Comparison of ENCODE assay signal across 10 mouse cellular contexts in the genomic region with DNA sequence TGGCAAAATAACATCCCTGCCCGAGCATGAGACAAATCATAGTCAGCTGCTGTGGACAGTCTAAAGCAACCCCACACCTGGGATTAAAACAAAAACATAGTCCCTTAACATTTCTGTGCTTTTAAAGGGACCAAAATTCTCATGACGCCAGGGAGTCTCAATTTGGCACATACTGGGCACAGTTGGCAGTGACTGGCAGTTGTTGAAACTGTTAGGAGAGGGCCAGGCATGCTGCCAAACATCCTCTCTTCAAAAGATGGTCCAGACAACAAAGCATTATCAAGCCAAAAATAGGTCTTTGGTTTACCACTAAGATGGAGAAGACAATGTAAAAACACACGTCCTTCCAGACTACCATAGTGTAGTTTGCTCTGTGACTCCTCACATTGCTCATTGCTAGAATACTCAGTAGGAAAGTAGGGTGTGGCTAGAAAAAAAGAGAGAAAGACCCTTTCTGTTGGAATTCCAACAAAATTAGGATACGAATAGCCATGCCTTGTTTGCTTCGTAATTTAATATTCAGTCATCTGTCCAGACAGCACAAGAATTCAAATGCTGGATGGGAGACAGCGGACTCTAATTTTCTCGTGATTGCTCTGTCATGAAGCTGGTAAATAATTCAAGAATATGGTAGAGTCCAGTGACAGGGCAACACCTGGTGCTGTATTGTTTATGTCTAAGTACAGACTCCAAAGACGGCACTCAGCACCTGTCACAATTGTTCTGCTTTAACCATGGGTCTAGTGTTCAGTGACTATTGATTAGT. TPM values are rescaled to one million over a fixed set of nuclear protein-coding genes. Genes with fewer than 3 reads are reported as not detected.
A peak's percentile ranks its signal among the peaks of the same experiment; 100 is the strongest.
DNase-seq lines count a peak whose midpoint lies in the region; ATAC-seq and TF ChIP-seq lines count a peak whose summit lies in the region.
"Had no signal": no experiment of that assay in that cellular context is flagged by ENCODE, and none has a peak within 500 bp of the region (broad histone marks: within the 10 kb centered on the region; RNA-seq: fewer than 3 reads in every experiment).

No protein-coding gene starts in this region.

- H3K9ac ChIP-seq in lung, embryonic 14.5 days: no peak overlapping the region

- intact Hi-C loops in left cerebral cortex, postnatal 14 days (cut with DNase I): loop anchor here (5.0 to 10.0 kb wide), 3 partner anchors 73 to 130 kb away; no protein-coding TSS in a partner anchor
- intact Hi-C loops in gastrocnemius, postnatal 14 days (cut with DNase I; ENCODE audit: low total_unique reads): loop anchor here (5.0 kb wide), 1 partner anchor 258 kb away; no protein-coding TSS in a partner anchor

- no peak overlapping the region for H3K4me3 ChIP-seq in lung, embryonic 14.5 days (ENCODE audit: low read depth, low read length)

- H3K36me3 ChIP-seq in lung, embryonic 14.5 days (ENCODE audit: insufficient read depth): no peaks in the 10 kb centered on the region

- no peak for TF ChIP-seq POLR2A in brain, embryonic 14.5 days (IDR thresholded peaks at IDR 0.05; ENCODE audit: borderline replicate concordance, extremely low read depth, insufficient read depth, insufficient read length, poor library complexity, severe bottlenecking)

- H3K9me3 ChIP-seq in lung, embryonic 14.5 days (ENCODE audit: low read depth, low read length): no peaks in the 10 kb centered on the region

- no peak overlapping the region for H3K4me2 ChIP-seq in lung, embryonic 14.5 days

- DNase-seq in adrenal gland, postnatal 10 days: peak; percentile 62
- DNase-seq in adrenal gland, postnatal 25 days: no peak
- peak; percentile 37 for DNase-seq in lung, embryonic 14.5 days
- no peak for DNase-seq in lung, postnatal 4 days
- DNase-seq in brain, embryonic 14.5 days (ENCODE audit: low read depth): peak; percentile 94
- peak; percentile 44 to 57 for DNase-seq in left cerebral cortex, postnatal 14 days (ENCODE audit: low spot score in 2 of 2)
- no peak for DNase-seq in gastrocnemius, postnatal 14 days
- DNase-seq in kidney, adult 8-10 months: no peak
- DNase-seq: kidney, adult 2 months had no signal

- ATAC-seq in lung, embryonic 14.5 days (ENCODE audit: insufficient read depth): no peak
- ATAC-seq: Patski had no signal

- H3K27ac ChIP-seq in lung, embryonic 14.5 days (ENCODE audit: low read depth): 0 out of 2 replicates have a peak overlapping the region, but pooled peaks have one; percentile 18

- no peak for TF ChIP-seq CTCF in lung, embryonic 14.5 days (IDR thresholded peaks at IDR 0.05; ENCODE audit: low read depth)
- no peak for TF ChIP-seq CTCF in brain, embryonic 14.5 days (IDR thresholded peaks at IDR 0.05; ENCODE audit: borderline replicate concordance, extremely low read depth, insufficient read depth, insufficient read length)

- no peaks in the 10 kb centered on the region for H3K4me1 ChIP-seq in lung, embryonic 14.5 days (ENCODE audit: insufficient read depth)

- WGBS in lung, embryonic 14.5 days: 73% methylated on average over 8 of the region's 8 CpGs

- H3K27me3 ChIP-seq in lung, embryonic 14.5 days (ENCODE audit: insufficient read depth, low read length): no peaks in the 10 kb centered on the region
- H3K27me3 ChIP-seq: Patski had no signal

RNA-seq across cellular contexts. Expression of a gene that starts 28.9 kb away (rescaled TPM):
- total RNA-seq in adrenal gland, postnatal 10 days (2021): under 1 TPM; 0.24 to 0.48 TPM
- total RNA-seq in adrenal gland, postnatal 25 days (2021): 0.15 TPM in 1 of 2 replicates, not detected in the other
- polyA plus RNA-seq in lung, embryonic 14.5 days (2014; fragmentation: Nextera tagmentation; extraction: Ambion mirVana): 0.58 and 1.4 TPM in 2 replicates
- 6.0 and 7.0 TPM in 2 replicates for polyA plus RNA-seq in brain, embryonic 14.5 days (2012; rRNA removed)
- under 1 TPM; 0.70 to 0.82 TPM for total RNA-seq in left cerebral cortex, postnatal 14 days (2021)
- under 1 TPM; 0.22 to 0.59 TPM for total RNA-seq in gastrocnemius, postnatal 14 days (2021)
- polyA plus RNA-seq: kidney, adult 2 months had no signal

Comparison
In these comparisons a context has a peak if more than half of its experiments do, and no peak if none do; other contexts are left out.
1. DNase-seq: peak in adrenal gland, postnatal 10 days (single experiment), lung, embryonic 14.5 days (single experiment), brain, embryonic 14.5 days (single experiment) and left cerebral cortex, postnatal 14 days (2 of 2); none in adrenal gland, postnatal 25 days (single experiment), lung, postnatal 4 days (0 of 2), gastrocnemius, postnatal 14 days (single experiment) and kidney, adult 8-10 months (0 of 2).